Mouse (Mus musculus): ENCODE measurements around the gene Myl9.

Myl9 gene

GRCm38 (mm10) chr2:156774738-156775454 lies at the start of gene Myl9:
Gene Myl9, plus strand, starts transcription at chr2:156775420.
- no peak for DNase-seq (ENCODE audit: low read depth, low spot score)

- no peak for DNase-seq (ENCODE audit: low read depth, low spot score)
These were observed 48.9 kb upstream of the Myl9 start for GRCm38 (mm10) chr2:156726344-156726743.

- DNase-seq (ENCODE audit: low read depth, low spot score) = no peak
These were observed 48.3 kb upstream of the Myl9 start for GRCm38 (mm10) chr2:156726878-156727277.

GRCm38 (mm10) chr2:156729537-156730469 lies 45.4 kb upstream of the Myl9 start:
- no peak for DNase-seq (ENCODE audit: low read depth, low spot score)

- no peak for DNase-seq (ENCODE audit: low read depth, low spot score)
These were observed 44.7 kb upstream of the Myl9 start for GRCm38 (mm10) chr2:156730501-156730921.

GRCm38 (mm10) chr2:156731592-156731991 lies 43.6 kb upstream of the Myl9 start:
- DNase-seq (ENCODE audit: low read depth, low spot score) = no peak

- no peak for DNase-seq (ENCODE audit: low read depth, low spot score)
These were observed 43.1 kb upstream of the Myl9 start for GRCm38 (mm10) chr2:156732109-156732508.

GRCm38 (mm10) chr2:156735761-156736335 lies 39.4 kb upstream of the Myl9 start:
- no peak for DNase-seq (ENCODE audit: low read depth, low spot score)

GRCm38 (mm10) chr2:156736846-156737245 lies 38.4 kb upstream of the Myl9 start:
- DNase-seq (ENCODE audit: low read depth, low spot score) = no peak

- no peak for DNase-seq (ENCODE audit: low read depth, low spot score)
These were observed 37.2 kb upstream of the Myl9 start for GRCm38 (mm10) chr2:156737976-156738375.

GRCm38 (mm10) chr2:156741265-156741664 lies 34.0 kb upstream of the Myl9 start:
- DNase-seq (ENCODE audit: low read depth, low spot score) = no peak

GRCm38 (mm10) chr2:156741998-156742397 lies 33.2 kb upstream of the Myl9 start:
- no peak for DNase-seq (ENCODE audit: low read depth, low spot score)

GRCm38 (mm10) chr2:156743248-156743647 lies 32.0 kb upstream of the Myl9 start:
- no peak for DNase-seq (ENCODE audit: low read depth, low spot score)

- DNase-seq (ENCODE audit: low read depth, low spot score) = no peak
These were observed 30.8 kb upstream of the Myl9 start for GRCm38 (mm10) chr2:156744414-156744813.

- no peak for DNase-seq (ENCODE audit: low read depth, low spot score)
These were observed 27.9 kb upstream of the Myl9 start for GRCm38 (mm10) chr2:156747315-156747714.

GRCm38 (mm10) chr2:156749687-156750086 lies 25.5 kb upstream of the Myl9 start:
- no peak for DNase-seq (ENCODE audit: low read depth, low spot score)

- no peak for DNase-seq (ENCODE audit: low read depth, low spot score)
These were observed 18.3 kb upstream of the Myl9 start for GRCm38 (mm10) chr2:156756937-156757336.

- no peak for DNase-seq (ENCODE audit: low read depth, low spot score)
These were observed 14.2 kb upstream of the Myl9 start for GRCm38 (mm10) chr2:156760843-156761505.

GRCm38 (mm10) chr2:156761521-156762278 lies 13.5 kb upstream of the Myl9 start:
- DNase-seq (ENCODE audit: low read depth, low spot score) = no peak

- no peak for DNase-seq (ENCODE audit: low read depth, low spot score)
These were observed 12.7 kb upstream of the Myl9 start for GRCm38 (mm10) chr2:156762499-156762898.

- DNase-seq (ENCODE audit: low read depth, low spot score) = no peak
These were observed 12.1 kb upstream of the Myl9 start for GRCm38 (mm10) chr2:156763101-156763500.

Measured in WW6 (cell line).